ENCODE assay signal across 8 mouse cellular contexts in the genomic region with DNA sequence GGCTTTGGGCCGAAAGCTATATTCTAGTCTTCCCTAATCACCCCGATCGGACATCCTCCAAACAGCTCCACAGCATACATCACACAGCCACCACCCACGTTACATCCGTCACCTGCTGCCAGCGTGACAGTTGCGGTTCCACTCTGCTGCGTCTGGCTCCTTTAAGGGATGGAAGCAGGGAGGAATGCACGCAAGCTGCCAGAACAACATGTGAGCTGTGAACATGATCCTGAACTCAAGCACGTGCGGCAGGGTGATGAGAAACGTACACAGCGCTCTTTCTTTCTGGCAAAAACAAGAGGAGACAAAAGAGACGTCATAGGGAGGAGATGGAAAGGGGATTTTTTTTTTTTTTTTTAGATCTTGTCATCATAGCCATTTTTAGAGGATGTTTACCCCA. TPM values are rescaled to one million over a fixed set of nuclear protein-coding genes. Genes with fewer than 3 reads are reported as not detected.
DNase-seq lines count a peak whose midpoint lies in the region; ATAC-seq lines count a peak whose summit lies in the region.

No protein-coding gene starts in this region.

- peaks cover 11% of the 10 kb centered on the region for H3K4me1 ChIP-seq in forebrain, embryonic 16.5 days (replicated peaks; ENCODE audit: control insufficient read depth, insufficient read depth, low read length)
- H3K4me1 ChIP-seq in forebrain, embryonic 10.5 days, result peaks cover 19% of the 10 kb centered on the region

- intact Hi-C loops in left cerebral cortex, postnatal 25 days (cut with DNase I), result no loop called here

- 59% methylated on average over 14 of the region's 14 CpGs for WGBS in forebrain, embryonic 16.5 days
- WGBS in forebrain, embryonic 10.5 days, result 91% methylated on average over 14 of the region's 14 CpGs

- ATAC-seq in forebrain, embryonic 16.5 days, result peak; percentile 31; the same call in 1 of the 2 replicates
- ATAC-seq in megakaryocyte-erythroid progenitor cell, adult 5-6 weeks (replicated peaks; ENCODE audit: low FRiP score, low TSS enrichment, poor library complexity, severe bottlenecking), result no peak

- no peak for DNase-seq in forebrain, embryonic 10.5 days (ENCODE audit: extremely low spot score, low spot score)
- peak; percentile 9 for DNase-seq in urinary bladder, postnatal 14 days (ENCODE audit: low spot score)
- DNase-seq in urinary bladder, postnatal 4 days (ENCODE audit: low spot score in 2 of 2), result no peak
- DNase-seq in left cerebral cortex, postnatal 25 days (ENCODE audit: low spot score in 2 of 2), result peak; percentile 65 to 81
- DNase-seq in spleen, postnatal 36 days (ENCODE audit: low spot score in 2 of 2), result no peak
- DNase-seq in ovary, adult 18-20 months (ENCODE audit: low spot score), result no peak

- H3K36me3 ChIP-seq in forebrain, embryonic 16.5 days (ENCODE audit: control insufficient read depth, insufficient read depth), result no peaks in the 10 kb centered on the region
- H3K36me3 ChIP-seq in forebrain, embryonic 10.5 days (replicated peaks), result no peaks in the 10 kb centered on the region

- H3K4me3 ChIP-seq in forebrain, embryonic 16.5 days (replicated peaks; ENCODE audit: low read length), result no peak overlapping the region
- H3K4me3 ChIP-seq in forebrain, embryonic 10.5 days, result no peak overlapping the region

- H3K9ac ChIP-seq in forebrain, embryonic 16.5 days (replicated peaks; ENCODE audit: low read depth, low read length), result no peak overlapping the region

- H3K9me3 ChIP-seq in forebrain, embryonic 16.5 days (ENCODE audit: control insufficient read depth, low read length), result no peaks in the 10 kb centered on the region
- no peaks in the 10 kb centered on the region; the same call in 1 of the 2 replicates for H3K9me3 ChIP-seq in forebrain, embryonic 10.5 days

- H3K27me3 ChIP-seq in forebrain, embryonic 16.5 days (replicated peaks; ENCODE audit: control insufficient read depth, insufficient read depth, low read length), result no peaks in the 10 kb centered on the region
- H3K27me3 ChIP-seq in forebrain, embryonic 10.5 days (ENCODE audit: poor library complexity, severe bottlenecking), result no peaks in the 10 kb centered on the region

- H3K4me2 ChIP-seq in forebrain, embryonic 16.5 days (ENCODE audit: low read length), result 0 out of 2 replicates have a peak overlapping the region, but pooled peaks have one; percentile 17

- H3K27ac ChIP-seq in forebrain, embryonic 16.5 days (ENCODE audit: low read length), result no peak overlapping the region
- H3K27ac ChIP-seq in forebrain, embryonic 10.5 days, result no peak overlapping the region

RNA-seq across cellular contexts. Expression of gene Ranbp9, which starts 17.8 kb away (rescaled TPM):
- 11.9 and 12.1 TPM in 2 replicates for polyA plus RNA-seq in forebrain, embryonic 16.5 days (2015; fragmentation: Nextera tagmentation; extraction: Ambion mirVana)
- 8.2 and 10.6 TPM in 2 replicates for polyA plus RNA-seq in forebrain, embryonic 10.5 days (2016; fragmentation: Nextera tagmentation; extraction: Ambion mirVana)
- 10 to 100 TPM; 98.7 to 100.0 TPM for total RNA-seq in left cerebral cortex, postnatal 25 days (2021)
- 36.8 and 36.9 TPM in 2 replicates for total RNA-seq in megakaryocyte-erythroid progenitor cell, adult 5-6 weeks (2014; fragmentation: Nextera tagmentation)
- 54.2 and 60.4 TPM in 2 replicates for total RNA-seq in megakaryocyte-erythroid progenitor cell, adult 5-6 weeks (2017)

Comparison
In these comparisons a context has a peak if more than half of its experiments do, and no peak if none do; other contexts are left out.
1. DNase-seq: peak in urinary bladder, postnatal 14 days (single experiment) and left cerebral cortex, postnatal 25 days (2 of 2); none in forebrain, embryonic 10.5 days (single experiment), urinary bladder, postnatal 4 days (0 of 2), spleen, postnatal 36 days (0 of 2) and ovary, adult 18-20 months (single experiment).